Mouse (Mus musculus): Measurements from ENCODE around the gene Ptpn7.

Gene Ptpn7

DNA sequence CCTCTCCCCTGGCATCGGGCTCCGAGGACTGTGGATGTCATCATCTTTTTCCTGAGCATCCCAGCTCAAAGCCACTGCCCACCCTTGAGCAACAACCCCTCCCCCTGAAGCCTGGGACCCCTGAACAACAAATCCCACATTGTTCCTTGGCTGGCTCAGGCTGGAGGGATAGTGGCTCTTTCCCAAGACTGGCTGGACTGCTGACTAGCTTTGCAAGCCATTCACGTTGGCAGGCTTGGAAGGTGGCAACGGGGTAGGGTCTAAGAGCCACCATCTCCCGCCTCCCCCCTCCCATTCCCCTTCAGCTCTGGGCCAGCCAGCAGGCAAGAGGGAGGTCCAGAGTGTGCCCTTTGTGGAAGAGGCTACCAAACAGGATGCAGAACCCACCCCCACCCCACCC lies 26.1 kb downstream of the Ptpn7 start:
- DNase-seq (ENCODE audit: low read depth, low spot score) = no peak

DNA sequence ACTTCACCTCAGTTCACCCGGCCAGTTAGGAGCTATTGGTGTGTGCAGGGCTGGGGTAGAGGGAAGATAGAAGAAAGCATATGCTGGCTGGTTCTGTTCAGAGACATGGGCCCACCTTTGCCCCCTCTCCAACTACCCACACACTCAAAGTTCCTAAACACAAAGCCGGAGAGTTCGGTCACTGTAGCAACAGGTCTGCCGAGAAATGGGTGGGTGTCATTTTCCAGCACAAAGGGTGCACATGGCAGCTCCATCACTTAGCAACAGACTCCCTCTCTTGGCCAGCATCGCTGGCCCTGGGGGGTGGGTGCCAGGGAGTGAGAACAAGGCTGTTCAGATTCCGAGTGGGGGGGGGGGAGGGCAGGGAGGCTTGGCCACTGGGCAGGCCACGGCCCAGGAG lies 26.6 kb downstream of the Ptpn7 start:
- DNase-seq (ENCODE audit: low read depth, low spot score) = no peak

DNA sequence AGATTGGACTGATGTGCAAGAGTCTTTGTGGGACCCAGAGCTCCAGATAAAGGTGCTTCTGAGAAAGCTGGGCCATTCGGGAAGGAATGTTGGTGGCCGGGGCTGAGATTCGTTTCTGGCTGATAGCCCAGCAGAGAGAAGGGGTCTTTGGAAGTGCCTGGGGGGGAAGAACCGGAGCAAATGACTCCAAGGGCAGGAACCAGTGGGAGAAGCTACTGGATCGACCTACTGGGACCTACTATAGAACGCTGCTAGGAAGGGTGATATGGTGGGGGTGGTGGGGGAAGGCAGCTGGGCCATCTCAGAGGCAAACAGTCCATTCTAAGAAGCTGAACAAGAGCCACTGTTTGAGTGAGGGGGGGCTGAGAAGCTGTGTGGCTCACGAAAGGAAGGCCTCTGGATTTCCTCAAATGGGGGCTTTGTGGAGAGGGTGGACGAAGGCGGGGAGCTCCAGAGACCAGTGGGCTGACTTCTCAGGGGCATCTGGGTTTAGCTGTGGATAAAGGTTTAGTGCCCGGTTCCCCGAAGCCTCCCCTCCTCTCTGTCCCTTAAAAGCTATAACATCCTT lies 27.1 kb downstream of the Ptpn7 start:
- DNase-seq (ENCODE audit: low read depth, low spot score) = no peak

DNA sequence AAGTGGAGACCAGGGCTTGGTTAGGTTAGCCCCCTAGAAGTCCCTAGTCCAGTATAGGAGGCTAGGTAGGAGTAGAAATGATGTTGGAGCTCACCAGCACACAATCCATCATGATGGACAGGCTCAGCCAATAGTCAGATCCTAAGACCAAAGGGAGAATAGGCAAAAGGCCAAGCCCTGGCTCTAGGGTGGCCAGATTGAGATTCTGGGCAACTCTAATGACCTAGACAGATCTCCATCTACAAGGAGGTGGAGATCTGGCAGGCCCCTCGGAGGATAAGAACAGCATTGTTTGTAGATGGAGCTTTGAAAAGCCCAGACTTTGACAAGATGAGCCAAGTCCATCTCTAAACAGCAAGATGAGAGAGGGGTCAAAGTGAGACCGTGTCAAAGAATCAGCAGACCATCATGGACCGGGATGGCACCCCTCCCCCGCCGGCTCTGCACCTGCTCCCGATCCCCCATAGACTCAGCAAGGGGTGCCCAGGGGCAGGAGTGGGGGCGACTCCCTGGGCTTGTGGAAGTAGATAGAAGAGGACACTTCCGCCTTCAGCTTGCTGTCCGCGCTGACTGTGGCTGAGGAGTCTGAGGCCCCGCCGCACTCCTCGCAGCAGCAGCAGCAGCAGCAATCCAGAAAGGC lies 28.0 kb downstream of the Ptpn7 start:
- DNase-seq (ENCODE audit: low read depth, low spot score) = no peak

DNA sequence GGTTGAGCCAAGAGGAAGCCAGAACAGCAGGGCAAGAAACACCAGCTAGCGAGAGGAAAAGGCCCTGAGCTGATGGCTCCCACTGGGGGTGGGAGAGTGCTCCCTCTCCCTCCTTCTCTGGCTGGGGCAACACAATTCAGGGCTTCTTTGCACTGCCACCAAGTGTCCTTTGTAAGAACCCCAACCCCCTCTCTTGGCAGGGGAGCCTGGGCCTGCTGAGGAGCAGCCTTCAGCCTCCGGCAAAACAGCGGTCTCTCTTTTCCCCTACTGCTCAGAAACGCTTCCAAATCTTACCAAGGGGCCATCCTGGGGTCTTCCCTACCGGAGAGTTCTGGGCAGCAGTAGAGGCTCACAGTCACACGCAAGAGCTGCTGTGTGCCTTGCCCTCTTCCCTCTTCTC lies 30.2 kb downstream of the Ptpn7 start:
- no peak for DNase-seq (ENCODE audit: low read depth, low spot score)

DNA sequence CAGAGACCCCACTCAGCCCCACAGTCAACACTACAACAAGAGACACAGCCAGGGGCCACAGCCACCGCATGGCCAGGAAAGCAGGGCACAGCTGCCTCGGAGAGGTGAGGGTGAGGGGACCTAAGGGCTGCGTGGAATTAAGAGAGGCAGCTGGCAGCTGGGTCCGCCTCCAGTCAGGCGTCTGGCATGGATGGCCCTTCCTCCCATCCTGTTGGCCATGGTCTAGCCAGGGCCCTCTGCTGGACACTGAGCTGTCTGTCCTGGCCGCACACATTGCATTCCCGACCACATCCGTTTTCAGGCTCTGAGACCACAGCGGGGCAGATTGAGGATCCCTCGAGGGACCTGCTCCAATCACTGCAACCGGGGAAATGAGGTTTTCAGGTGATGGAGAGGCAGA lies 34.9 kb downstream of the Ptpn7 start, which contains the start of gene Gpr37l1:
Gene Gpr37l1 (minus strand): TSS at position 247 of the 400 bp plus-strand sequence.
- no peak for DNase-seq (ENCODE audit: low read depth, low spot score)

DNA sequence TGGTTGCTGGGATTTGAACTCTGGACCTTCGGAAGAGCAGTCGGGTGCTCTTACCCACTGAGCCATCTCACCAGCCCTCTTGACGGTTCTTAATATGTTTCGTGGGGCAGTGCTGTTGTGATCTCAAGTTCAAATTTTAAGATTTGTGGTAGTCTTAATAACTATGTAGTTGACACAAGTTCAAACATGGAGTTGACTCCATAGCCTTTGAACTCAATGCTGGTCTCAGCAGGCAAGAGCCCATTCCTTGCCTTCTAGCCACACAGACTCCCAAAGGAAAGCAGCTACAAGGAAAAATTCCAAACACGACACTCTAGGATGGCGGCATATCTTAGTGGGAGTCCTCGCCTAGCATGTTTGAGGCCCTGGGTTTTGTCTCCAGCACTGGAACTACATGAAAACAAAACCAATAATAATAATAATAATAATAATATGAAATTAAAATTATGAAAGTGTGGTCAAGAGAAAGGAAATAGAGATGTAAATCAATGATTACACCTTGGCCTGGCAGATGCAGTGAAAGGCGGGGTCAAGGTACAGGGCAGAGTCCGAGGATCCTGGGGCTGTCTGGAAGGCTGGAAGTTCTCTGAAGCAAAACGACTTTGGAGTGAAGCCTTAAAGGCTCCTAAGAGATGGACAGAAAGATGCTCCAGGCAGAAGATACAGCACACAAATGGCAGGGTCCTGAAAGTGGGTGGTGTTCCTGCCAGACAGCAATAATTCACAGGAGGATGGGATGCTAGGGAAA lies 36.1 kb downstream of the Ptpn7 start:
- DNase-seq (ENCODE audit: low read depth, low spot score) = no peak

DNA sequence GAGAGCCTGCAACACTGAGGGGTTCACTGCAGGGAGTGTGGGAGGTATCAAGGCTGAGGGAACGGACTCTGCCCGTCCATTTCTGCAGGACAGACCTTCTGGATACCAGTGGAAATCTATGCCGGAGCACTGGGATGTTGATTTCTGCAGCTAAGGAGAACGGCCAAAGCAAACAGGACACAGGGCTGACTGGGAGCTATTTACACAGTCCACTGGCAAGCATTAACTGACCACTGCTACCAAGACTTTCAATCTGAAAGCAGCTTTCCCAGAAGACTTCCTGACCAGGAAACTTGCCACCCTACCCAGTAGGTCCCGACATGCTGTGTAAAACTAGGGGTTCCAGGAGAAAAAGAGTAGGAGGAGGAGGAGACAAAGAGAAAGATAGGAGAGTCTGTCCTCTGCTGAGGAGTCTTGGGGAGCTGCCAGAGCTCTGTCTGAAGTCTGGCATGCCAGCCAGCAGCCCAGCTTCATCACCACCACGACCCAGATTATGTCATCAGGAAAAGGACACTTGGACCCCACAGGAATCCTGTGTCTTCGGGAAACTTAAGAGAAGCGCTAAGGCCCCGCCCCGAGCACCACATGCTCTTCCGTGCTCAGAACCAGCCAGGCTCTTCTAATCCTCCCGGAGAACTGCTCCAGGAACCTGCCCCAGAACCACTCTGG lies 37.2 kb downstream of the Ptpn7 start:
- no peak for DNase-seq (ENCODE audit: low read depth, low spot score)

DNA sequence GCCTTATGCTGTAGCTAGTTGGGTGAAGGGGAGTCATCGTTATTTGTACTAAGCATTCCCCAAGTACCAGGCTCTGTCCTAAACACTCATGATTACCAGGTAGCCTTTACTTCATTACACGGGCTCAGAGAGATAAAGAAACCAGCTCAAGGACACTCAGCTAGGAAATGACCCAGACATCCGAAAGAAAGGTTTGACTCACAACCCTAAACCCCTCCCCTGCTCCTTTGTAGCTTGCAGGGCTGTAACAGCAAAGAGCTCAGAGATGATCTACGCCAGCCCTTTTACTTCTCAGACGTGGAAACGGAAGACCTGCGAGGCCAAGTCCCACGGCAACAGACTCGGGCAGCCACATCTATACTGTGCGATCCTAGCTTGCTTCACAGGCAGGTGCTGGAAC lies 37.8 kb downstream of the Ptpn7 start:
- no peak for DNase-seq (ENCODE audit: low read depth, low spot score)

DNA sequence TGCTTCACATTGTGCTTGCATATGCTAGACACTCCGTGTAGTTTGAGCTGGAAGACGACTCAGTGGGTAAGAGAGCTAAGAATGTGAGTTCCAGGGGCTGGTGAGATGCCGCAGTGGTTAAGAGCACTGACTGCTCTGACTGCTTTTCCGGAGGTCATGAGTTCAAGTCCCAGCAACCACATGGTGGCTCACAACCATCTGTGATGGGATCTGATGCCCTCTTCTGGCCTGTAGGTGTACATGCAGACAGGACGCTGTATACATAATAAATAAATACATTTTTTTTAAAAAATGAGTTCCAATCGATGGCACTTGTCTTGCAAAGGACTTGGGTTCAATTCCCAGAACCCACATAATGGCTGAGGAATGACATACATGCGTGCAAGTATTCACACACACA lies 38.7 kb downstream of the Ptpn7 start:
- DNase-seq (ENCODE audit: low read depth, low spot score) = no peak

DNA sequence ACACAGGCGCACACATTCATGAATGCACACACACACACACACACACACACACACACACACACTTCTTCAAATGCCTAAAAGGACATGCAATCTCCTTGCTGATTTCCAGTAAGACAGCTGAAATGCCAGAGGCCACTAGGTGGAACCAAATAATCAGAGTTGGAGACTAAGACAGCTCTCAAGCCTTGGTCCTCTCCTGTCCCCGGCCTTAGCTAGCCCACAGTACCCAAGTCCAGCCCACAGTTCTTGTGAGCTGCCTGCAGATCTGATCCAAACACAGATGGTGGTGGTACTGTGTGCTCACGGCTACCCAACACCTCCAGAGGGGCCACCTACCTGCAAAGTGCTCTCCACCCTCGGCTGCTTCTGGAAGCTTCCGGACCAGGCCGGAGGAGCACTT lies 39.5 kb downstream of the Ptpn7 start:
- DNase-seq (ENCODE audit: low read depth, low spot score) = peak; percentile 90

DNA sequence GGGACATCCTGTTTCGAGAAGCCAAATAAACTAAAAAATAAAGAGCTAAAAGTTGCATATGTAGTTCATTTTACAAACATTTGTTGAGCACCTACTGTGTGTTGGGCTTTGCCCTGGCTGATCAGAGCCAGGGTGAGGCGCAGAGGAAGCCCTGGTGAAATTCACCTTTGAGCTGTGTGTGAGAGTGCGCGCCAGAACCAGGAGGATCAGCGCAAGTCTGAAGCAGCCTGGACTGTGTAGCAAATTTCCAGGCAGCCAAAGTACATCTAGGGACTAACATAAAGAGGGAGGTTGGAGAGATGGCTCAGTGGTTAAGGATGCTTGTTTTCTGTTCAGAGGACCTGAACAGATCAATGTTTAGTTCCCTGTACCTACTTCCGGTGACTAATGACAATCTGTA lies 40.8 kb downstream of the Ptpn7 start:
- DNase-seq (ENCODE audit: low read depth, low spot score) = no peak

DNA sequence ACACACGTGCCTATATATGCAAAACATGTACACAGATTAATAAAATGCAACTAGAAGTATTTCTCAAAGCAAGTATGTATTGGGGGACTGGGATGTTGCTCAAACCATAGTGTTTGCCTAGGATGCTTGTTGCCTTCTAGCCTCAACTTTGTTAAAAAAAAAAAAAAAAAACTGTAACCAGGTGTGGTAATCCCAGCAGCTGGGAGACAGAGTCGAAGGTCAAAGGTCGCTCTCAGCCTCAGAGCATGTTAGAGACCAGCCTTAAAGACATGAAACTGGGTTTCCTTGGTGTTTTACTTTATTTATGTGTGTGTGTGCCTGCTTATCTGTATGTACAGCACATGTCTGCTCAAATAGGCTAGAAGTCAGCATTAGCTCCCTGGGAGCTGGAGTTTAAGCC lies 42.7 kb downstream of the Ptpn7 start:
- no peak for DNase-seq (ENCODE audit: low read depth, low spot score)

DNA sequence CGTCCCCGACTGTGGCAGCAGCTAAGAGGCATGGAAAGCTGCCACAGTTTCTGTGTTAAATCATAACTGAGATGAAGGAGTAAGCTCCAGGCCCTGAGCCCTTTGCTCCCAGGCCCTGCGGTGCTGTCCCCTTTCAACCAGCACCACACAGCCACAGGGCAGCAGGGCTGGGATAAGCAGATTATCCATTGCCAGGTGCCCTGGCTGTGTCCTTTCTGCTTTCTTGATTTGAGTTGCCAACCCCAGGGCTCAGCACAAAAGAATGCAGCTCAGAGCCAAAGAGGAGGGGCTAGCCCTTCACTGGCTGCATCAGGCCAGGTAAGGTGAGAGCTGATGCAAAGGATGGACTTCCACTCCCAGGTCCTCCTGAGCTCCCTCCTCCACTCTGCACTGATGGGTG lies 45.2 kb downstream of the Ptpn7 start:
- DNase-seq (ENCODE audit: low read depth, low spot score) = no peak

DNA sequence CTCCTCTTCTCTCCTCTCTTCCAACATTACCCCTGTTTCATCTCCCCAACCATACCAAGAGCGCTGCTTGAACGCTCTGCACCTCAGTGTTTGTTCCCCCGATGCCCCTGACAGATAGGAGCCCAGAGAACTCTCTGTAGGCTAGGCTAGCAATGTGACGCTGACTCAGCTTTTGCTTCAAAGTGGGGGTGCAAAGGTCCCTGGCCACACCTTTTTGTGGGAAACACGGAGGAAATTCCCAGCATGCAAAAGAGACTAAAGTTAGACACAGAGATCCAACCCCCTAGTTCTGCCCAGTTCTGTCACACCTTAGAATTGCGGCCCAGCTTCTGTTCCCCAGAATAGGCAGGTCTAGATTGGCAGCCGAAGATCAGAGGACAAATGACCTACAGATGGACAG lies 46.4 kb downstream of the Ptpn7 start:
- DNase-seq (ENCODE audit: low read depth, low spot score) = no peak

DNA sequence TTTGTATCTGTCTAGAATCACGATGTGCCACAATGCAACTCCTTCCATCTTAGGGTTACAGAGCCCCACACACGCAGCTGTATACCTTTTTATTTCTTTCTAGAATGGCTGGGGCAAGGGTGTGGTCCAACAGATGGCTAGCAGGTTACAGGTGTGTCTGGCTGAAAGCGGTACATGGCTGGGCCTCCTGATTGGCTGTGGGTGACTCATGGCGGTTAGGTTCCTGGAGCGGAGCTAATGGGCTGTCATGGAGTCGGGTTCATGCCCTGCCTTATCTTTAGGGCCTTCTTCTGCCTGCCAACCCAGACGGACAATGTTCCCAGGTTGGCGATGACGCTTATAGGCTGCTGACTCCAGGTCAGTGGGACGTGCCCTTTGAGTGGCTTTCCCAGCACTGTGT lies 48.3 kb downstream of the Ptpn7 start:
- no peak for DNase-seq (ENCODE audit: low read depth, low spot score)

DNA sequence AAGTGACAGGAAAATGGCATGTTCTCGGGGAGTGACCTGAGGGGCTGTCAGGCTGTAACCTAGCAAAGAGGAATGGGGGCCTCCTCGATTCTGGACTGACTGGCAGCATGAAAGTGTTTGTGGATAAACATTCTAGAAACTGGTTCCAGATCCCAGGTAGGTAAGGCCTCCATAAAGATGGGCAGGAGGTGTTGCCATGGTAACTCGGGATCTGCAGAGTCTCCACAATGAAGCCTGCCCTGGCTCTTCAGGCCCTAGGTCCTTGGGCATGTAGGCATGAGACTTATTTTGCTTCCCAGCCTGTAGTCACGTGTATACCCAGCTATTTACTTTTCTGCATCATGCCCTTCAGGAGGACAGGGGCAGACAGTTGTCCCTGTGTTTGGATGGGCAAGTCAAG lies 48.8 kb downstream of the Ptpn7 start:
- DNase-seq (ENCODE audit: low read depth, low spot score) = no peak

DNA sequence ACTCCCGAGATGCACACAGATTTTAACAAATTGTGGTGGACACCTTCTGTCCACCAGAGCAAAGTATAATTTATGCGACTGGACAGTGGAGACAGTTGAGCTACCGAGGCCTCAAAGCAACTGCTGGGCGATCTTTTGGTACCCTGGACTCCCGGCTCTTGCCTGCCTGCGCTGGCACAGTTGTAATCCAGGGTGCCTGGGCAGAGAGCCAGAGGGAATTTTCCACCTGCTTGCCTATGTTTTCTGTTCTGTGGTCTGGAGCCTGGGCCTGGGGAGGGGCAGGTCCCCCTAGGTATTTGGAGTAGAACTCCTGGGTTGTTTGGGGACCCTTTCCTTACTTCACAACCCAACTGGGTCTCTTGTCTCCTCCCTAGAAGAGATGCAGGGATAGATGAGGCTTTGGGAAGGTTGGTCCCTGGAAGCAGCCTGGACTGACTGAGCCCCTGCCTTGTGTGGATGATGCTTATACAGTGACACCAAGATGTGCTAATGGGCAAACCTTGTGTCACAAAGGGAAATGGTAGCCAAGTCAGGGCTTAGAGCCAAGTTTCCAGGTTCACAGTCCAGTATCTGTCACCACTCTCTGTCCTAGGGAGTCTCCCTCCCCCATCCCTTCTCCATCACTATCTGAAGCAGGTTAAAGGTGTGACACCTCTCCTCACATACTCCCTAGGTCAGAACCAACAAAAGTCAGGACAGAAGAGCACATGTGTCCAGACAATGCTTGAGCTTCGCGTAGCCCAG lies 49.6 kb downstream of the Ptpn7 start:
- no peak for DNase-seq (ENCODE audit: low read depth, low spot score)

DNA sequence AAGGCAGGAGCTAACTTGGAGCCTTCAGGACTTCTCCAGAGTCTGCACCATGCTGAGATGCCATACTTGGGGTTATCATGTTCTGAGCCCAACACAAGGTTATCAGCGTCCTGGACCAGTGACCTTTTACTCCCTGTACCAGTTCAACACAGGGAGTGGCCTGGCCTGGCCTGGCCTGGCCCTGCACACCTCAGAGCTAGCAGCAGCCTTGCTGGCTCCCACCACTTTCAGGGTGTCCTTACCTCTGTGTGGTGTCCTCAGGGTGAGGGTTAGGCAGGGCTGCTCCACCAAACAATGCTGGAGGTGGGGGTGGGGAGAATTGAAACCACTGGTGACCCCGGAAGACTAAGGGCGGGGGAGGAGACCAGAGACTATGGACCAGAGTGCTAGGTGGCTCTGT lies 50.5 kb downstream of the Ptpn7 start:
- no peak for DNase-seq (ENCODE audit: low read depth, low spot score)

DNA sequence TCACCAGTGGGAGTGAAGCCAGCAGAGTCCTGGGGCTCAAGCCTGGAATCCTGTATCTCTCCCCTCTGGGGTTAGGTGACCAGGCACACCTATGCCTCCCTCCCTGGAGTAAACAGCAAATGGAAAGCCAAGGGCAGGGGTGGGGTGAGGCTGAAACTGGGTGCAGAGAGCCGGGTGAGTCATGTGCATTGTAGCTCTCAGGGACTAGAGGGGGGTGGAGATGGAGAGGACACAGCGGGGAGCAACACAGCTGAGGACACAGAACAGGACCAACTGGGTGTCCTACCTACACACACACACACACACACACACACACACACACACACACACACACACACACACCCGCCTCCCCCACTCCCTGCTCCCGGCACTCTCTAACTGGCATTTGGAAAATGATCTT lies 50.9 kb downstream of the Ptpn7 start:
- peak; percentile 44 for DNase-seq (ENCODE audit: low read depth, low spot score)

DNA sequence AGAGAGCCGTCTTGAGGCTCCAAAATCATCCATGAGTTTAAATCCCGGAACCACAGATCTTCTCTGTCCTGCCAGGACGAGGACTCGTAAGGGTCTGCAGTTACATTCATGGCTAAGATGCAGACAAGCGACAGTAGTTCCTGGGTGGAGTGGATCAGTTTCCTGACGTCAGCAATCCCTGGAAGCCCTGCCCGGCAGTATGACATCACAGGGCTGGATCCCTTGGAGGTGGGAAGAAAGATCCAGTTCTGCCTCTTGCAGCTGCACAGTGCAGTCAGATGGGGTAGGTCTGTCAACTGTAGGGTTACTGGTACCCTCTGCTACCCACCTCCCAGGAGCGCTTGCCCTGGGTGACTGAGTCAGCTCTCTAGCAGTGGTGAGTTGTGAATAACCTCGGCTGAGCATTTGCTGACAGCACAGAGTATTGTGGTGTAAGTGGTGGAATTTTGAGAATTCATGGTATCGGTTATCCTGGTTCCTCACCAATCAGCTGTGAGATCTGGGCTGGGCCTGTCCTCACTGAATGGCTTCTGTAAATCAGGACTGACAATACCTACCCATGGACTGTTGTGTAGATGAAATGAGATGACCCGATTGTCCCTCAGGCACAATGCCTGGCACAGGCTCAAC lies 51.6 kb downstream of the Ptpn7 start:
- peak; percentile 80 for DNase-seq (ENCODE audit: low read depth, low spot score)
